Mouse (Mus musculus): Measurements from ENCODE around the gene 9130008F23Rik.

The 9130008F23Rik gene

DNA sequence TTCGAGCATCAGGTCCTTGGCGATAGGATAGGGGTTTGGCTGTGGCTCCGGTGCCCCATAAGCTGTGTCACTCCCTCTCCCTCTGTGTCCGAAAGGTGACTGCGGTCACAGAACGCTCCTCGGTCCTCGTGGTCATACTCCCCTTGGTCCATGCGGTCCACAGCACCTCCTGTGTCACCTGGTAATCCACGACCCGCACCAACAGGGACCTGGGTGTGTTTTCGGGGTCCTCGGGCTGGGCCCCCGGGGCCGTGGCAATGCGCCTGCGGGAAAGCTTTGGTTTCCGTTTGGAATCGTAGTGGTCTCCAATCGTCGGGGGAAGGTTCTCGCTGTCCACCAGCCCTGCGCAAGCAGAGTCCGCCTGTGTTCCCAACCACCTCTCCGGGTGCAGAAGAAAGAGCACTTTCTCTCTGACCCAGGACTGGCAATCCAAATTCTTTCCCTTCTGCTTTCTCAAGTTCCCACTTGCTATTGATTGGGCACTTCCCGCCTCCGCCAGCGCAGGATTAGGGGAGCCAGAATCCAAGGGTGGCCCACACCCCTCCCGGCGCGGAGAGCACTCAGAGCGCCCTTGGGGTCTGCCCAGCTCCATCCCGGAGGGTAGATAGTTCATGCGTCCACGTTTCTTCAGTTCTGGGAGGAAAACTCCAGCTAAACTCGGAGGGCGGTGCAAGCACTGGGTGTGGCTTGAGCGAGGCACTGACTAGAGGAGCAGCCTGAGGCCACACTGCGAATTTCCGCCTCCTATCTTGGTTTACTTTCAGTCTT lies at the start of gene 9130008F23Rik:
Gene 9130008F23Rik, minus strand, starts transcription at position 636 of the 768 bp plus-strand sequence.
- no peak for DNase-seq (ENCODE audit: low spot score)

DNA sequence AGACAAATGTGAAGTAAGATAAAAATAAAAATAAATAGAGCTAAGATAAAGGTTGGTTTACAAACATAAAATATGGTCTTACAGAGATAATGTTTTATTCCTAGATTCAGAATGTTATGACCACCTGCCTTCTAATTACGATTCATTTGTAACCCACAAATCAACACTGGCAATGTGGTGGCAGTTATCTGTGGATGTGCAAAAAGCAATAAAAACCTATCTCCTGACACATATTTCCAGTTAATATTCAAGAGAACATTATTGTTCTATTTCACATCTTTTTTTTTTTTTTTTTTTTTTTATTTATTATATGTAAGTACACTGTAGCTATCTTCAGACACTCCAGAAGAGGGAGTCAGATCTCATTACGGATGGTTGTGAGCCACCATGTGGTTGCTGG lies 35.1 kb upstream of the 9130008F23Rik start:
- DNase-seq (ENCODE audit: low spot score), result no peak

DNA sequence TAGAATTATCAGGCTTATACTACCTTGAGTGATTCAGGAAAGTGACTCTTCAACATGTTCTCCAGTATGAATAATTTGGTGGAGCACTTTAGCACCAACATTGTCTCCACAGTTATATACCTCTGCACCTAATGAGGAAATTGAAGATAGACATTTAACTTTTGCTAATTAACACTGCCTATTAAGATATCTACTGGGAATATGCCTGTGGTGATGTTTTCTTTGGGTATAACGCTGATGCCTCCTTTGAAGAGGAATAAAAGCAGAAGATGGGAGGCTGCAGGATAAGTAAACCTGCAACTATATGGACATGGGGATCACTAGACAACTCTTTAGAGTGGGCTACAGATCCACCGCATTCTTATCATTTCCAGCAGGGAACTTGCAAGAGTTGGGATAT lies 33.9 kb upstream of the 9130008F23Rik start, which contains the start of gene Glyatl3:
Gene Glyatl3, minus strand, starts transcription at position 101 of the 400 bp plus-strand sequence.
- no peak for DNase-seq (ENCODE audit: low spot score)

DNA sequence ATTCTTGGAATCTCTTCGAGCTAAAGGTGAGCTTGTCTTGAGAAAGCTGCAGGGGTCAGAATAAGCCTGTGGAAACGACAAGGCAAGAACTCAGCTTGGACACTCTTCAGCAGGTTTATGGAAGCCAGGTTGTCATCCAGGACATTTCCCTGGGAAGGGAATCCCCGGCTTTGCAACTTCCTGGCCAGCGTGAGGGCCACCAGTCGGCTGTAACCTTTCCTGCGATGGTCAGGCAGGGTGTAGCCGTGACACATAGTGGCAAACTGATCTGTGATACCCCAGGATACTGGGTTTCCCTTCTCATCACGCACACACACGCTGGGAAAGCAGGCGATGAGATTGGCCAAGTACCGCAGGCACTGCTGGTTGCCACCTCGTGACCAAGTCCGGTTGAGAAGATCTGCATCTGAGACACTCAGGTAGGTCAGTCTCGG lies 24.4 kb upstream of the 9130008F23Rik start:
- DNase-seq (ENCODE audit: low spot score), result no peak

DNA sequence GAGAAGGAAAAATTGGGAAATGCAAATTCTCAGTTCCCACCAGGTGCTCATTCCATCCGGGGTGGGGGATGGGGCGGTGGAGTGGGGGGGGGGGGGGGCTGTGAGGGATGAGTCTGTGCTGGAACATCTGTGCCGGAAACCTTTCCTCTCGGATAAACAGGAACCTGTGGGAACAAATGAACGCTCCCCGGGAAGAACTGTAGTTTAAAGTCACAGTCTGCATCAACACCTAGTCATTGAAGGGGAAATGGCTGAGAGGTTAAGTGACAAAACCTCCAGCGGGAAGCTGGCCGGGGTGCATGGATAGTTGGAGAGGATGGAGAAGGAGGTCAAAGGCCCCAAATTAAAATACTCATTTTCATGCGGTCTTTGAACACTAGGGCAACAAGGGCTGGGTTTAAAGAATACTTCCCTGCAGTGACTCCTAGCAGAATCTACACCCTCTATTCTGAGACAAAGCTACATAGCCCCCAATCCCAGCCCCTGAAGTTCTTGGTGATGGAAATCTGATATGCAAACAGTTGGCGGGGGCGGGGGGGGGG lies 23.8 kb upstream of the 9130008F23Rik start:
- no peak for DNase-seq (ENCODE audit: low spot score)

DNA sequence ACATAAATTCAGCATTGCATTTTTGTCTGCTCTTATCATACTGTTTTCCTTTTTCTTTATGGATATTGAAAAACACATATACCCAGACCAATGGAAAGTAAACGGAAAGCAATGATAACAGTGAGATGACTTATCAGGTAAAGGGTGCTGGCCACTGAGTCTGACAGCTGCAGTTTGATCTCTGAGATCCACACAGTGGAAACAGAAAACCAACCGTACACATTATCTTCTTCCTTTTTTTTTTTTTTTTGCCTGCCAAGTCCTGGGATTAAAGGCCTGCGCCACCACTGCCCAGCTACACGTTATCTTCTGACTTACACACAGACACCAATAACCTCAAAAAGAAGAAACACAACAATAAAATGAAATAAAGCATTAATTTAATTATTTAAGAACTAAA lies 23.0 kb upstream of the 9130008F23Rik start:
- no peak for DNase-seq (ENCODE audit: low spot score)

DNA sequence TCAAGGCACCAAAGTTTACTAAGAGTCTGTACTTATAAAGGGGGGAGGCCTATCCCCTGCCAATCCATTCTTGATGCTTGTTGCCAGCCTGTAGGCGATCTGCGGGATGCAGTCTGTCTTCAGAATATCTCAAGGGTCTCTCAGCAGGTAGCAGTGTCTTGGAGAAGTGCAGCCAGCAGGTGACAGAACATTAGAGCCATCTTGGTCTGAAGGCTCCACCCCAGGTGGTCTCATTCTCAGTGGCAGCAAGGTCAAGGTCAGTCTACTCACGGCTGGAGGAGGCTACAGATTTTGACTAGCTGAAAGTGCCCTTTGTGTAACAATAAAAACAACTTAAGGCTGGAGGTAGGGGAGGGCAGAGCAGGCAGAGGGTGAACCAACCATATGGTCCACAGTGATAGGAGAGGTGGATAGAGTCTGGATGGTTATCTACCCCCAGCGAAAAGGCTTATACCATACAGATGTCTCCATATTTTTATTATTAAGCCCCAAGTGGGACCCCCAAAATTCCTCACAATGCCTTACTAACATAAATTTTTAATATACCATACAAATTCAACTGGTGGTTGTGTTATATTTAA lies 19.5 kb upstream of the 9130008F23Rik start:
- DNase-seq (ENCODE audit: low spot score), result no peak

DNA sequence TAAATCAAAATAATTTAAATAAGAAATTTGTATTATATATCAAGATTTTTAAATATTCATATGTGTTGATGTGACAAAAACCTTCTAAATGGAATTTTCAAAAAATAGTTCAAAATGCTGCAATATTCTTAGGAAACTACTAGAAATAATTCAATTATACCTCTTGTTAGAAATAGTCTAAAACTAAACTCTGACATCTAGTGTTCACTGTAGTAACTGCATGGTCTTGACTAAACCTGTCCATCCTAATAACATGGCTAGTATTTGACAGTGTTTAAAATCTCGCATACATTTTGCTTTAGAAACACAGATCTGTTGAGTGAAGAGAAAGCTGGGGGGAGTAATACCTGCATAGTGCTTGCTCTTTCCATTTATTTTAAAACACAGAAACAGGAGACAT lies 16.5 kb upstream of the 9130008F23Rik start:
- no peak for DNase-seq (ENCODE audit: low spot score)

DNA sequence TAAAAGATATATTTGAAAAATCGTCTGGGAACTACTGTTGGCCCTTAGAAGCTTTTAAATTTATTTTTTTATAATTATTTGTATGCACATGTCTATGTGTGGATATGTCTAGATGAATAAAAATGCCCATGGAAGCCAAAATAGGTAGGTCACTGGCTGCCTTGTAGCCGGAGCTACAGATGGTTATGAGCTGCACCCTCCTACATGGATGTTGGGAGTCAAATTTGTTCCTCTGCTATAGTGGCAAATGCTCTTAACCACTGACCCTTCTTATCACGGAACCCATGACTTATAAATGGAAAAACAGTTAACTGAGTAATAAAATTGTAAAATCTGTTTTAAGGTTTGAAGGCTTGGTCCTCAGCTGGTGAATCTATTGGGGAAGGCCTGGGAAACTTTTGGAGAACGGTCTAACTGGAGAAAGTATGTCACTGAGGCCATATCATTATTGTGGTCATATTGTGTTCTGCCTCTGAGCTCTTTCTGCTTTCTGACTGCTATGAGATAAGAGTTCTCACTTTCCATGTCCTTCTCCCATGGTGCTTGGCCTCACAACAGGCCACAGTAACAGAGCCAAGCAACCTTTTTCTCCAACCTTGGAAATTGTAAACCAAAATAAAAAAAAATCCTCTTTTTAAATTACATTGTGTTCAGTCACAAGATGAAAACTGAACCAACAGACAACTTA lies 7.6 kb upstream of the 9130008F23Rik start:
- DNase-seq (ENCODE audit: low spot score), result no peak

DNA sequence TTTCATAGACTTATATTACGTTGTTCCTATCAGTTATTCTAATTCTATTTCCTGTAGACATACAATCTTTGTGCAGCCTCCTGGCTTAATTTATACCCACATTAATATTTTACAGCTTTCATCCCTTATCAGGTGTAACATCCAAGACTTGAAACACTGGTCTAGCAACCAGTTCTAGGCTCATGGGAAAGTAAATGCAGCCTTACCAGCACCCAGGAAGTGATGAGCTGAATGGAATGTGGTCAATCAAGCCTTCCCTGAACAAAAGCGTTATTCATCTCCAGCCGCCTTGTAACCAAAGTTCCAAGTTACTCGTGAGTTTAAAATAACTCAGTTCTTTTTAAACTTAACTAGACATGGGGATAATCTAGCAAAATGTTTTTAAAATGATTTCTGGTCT lies 4.8 kb upstream of the 9130008F23Rik start:
- DNase-seq (ENCODE audit: low spot score), result no peak

DNA sequence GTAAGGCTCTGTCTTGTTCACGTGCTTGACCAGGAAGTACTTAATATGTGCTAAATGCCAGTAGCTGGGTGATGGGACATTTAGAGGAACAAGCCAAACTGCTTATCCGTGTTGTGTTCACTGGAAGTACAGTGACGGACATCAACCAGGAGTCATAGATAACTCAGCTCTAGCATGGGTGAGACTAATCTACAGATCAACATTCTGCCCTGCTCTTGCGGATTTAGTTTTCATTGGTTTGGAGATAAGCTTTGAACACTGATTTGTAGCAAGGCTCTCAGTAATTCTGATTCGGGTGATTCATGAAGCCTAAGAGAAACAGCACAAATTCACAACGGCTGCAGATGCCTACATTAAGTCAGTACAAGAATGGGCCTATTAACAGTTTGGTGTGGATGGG lies 1.8 kb upstream of the 9130008F23Rik start:
- no peak for DNase-seq (ENCODE audit: low spot score)

DNA sequence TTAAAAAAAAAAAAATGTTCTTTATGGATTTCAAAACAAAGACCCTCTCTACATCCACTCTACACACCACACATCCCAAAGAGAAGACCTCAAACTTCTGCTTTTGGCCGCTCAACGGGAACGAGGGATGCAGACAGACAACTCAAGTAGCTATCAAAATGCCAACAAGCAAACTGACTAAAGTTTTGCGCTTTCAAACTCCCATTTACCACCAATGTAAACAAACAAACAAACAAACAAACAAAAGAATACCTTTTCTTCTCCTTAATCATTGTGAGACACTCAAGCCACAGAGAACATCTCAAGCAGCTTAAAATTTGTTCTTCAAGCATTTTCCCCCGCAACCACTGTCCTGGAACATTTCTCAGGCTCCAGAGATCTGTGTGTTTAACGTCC lies 833 bp downstream of the 9130008F23Rik start:
- DNase-seq (ENCODE audit: low spot score), result no peak

DNA sequence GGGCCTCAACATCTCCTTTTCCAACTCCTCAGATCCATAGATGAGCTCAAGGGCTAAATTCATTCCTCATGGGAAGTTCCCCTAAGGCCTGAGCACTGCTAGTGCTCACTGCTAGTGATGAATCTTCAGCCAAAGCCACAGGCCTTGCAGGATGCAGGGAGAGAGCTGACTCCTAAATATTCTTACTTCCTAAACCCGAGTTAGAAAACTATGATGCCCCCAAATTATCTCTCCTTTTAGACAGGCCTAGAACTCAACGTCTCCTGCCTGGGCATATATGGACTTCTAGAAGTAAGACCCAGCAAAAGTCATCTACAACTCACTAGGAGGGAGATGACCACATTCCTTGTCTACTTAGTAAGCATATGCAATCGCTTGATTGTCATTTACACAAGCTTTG lies 2.6 kb downstream of the 9130008F23Rik start:
- no peak for DNase-seq (ENCODE audit: low spot score)

DNA sequence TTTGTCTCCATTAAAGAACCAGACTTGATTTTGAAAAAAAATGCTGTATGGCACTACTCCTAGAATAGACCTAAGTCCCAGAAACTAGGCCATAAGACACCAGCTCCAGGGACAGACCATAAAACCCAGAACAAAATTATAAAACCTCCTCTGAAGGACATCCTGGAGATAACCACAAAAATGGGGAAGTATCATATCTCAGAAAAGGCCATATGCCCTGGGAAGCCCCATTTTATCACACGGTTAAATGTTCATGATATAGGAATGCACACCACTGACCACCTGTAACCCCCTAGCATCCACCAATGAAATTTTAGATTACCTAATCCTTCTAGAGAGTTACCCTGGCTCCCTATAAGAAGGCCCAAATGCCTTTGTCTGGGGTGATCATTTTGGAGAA lies 4.8 kb downstream of the 9130008F23Rik start:
- DNase-seq (ENCODE audit: low spot score), result no peak

DNA sequence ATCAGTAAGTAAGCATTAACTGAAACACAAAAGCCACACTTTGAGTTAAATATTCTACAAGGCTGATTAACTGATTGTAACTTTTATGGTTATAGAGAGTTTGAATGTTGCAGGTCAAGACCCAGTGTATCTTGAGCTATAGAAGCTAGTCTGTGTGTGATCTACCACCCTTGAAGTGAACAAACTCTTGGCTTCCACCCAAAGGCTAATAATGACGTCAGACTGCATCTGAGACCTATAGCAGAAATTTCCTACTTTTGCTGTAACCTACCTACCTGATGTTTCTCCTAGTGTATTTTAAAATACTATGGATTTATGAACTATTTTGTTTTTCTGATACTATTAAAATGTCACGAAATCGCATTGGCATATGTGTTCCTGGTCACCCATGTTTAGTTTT lies 5.7 kb downstream of the 9130008F23Rik start:
- DNase-seq (ENCODE audit: low spot score), result no peak

DNA sequence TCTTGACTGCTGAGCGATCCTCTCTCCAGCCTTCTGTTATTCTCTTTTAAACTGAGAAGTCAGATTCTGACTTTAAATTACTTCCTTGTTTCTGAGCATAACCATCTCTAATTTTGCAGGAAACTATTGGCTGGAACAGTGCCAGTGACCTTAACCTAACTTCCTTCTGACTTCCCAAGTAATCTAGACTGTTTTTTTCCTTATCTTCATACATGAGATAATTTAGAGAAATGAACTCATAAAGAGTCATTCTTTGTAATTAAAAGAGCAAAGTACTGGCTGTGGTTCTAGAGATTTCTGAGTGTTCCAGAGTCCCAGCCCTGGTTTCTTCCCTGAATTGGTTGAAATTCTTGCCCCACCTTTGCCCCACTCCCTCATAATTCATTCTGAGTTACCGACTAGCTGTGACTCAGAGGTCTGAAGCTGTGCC lies 6.8 kb downstream of the 9130008F23Rik start:
- DNase-seq (ENCODE audit: low spot score), result no peak

DNA sequence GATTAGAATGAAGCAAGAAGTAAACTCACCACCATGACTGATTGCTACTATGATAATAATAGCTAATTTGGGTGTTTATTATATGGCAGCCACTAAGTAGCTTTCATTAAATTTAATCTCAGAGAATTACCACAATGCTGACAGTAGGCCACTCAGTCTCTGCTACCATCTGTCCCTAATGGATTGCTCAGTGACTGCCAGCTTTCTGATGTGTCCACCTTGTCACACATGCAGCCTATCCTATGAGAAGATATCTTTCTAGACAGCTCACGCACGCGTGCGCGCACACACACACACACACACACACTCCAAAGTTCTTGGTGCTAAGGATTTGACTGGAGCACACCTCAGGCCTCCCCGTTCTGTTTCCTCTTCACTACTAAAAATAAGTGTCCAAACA lies 7.7 kb downstream of the 9130008F23Rik start:
- no peak for DNase-seq (ENCODE audit: low spot score)

DNA sequence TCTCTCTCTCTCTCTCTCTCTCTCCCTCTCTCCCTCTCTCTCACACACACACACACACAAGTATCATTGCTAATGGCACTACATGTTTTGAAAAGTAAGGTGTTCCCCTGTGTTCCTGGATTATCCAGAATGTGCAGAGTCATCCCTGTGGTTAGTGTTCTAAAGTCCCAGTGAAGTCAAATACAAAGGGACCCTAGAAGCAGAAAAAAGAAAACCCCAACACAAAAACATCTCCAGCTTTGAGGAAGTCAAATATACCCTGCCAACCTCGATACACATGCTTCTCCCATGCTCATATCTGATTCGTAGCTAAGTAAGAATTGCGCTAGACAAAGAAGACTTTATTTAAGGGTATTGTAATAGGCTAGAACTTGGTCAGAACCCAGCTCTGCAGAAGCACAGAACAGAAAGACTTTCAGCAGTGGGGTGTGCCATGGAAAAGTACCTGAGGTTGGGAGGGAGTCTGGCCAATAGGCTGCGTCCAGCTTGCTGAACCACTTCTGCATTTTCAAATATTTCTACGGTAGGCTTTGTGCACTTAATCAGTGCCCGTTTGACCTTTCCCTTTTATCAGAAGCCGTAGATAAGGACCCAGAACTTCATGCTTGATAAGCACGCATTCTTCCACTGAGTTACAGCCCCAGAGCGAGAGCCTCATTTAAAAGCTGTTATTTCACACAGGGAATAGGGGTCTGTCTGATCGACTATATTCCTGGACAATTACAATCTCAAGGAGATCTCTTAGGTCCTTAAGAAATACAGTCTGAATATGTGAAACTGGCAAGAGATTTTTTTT lies 11.2 kb downstream of the 9130008F23Rik start:
- DNase-seq (ENCODE audit: low spot score), result no peak

DNA sequence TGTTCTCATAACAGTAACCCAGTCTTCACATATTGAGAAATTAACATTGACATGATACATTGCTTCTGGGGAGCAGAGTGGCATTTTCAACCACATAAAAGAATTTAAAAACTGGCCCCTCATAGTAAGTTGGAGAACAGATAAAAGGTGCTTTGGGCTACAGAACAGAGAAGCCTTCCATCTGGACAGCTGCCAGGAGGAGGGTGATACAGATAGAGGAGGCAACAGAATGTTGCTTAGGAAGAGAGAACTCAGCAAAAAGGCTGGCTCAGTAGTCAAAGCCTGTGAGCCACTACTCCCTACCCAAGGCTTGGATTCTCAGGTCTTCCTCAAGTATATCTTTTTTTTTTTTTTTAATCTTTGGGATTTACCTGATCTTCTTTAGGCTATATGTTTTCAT lies 25.3 kb downstream of the 9130008F23Rik start:
- no peak for DNase-seq (ENCODE audit: low spot score)

DNA sequence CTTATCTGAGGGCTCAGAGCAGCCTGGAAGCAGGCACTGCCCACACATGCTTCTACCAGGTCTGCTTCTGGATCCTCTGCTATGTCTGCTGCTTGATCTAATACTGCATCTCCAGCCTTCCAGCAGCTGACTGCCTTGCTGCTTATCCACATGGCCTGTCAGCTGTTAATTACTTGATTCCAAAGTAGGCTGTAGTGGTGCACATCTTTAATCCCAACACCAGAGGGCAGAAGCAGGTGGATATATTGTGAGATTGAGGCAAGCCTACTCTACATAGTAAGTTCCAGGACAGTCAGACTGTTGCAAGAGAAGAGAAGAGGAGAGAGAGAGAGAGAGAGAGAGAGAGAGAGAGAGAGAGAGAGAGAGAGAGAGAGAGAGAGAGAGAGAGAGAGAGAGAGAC lies 43.1 kb downstream of the 9130008F23Rik start:
- DNase-seq (ENCODE audit: low spot score), result no peak

DNA sequence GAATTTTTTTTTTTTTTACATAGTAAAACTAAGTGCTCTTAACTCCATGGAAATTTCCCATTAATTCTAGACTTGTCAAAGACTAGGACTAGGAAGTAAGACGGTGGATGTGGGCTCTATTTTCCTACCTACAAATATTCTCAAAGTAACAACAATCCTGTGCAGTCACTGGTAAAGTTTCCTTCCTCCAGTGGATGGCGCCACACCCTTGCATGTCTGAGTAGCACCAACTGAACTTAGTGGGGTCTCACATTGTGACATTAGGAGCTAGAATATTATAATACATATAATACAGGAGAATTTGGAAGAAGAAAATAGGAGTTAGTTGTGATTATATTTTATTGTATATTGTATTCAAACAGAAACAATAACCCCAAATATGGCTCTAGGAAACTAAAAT lies 48.5 kb downstream of the 9130008F23Rik start:
- DNase-seq (ENCODE audit: low spot score), result no peak
